Mouse (Mus musculus): Measurements from ENCODE around the gene Snx3. TPM values are rescaled to one million over a fixed set of nuclear protein-coding genes. Genes with fewer than 3 reads are reported as not detected.

The Snx3 gene
- total and polyA plus RNA-seq, 3 experiments, result 164 to 258 (median 179) TPM

DNA sequence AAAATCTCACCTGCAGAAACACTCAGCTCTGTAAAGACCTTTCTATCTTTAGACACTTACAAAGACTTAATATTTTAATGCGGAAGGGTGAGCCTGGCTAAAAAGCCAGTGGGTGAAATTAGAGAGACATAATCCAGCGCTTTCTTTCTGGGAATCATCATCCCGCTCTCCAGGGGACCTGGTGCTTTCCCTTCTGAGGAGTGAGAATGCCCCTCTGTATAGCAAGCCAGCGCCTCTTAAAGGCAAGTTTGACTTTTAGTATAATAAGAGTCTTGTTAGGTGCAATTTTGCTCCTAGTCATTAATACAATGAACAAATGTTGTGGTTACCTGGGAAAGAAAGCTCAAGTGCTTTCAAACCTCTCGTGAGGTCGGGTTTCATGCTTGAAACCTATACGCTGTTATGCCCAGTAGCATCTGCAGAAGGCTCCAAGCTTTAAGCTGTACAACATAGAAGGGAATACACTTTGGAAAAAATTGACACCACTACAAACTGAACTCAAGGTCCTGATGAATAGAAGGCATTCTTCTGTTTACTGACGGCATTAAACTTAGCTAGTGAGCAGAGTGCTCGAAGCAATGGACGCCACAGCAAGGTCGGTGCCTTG lies 21.8 kb downstream of the Snx3 start:
- Histone ChIP-seq H3K79me2 (replicated peaks; ENCODE audit: control insufficient read depth, insufficient read depth, low read length) (peaks cover 6% of the 10 kb centered on the region), H3K4me1 (ENCODE audit: control insufficient read depth, insufficient read depth, low read length) (peaks cover 7% of the 10 kb centered on the region), H3K27ac (no peak overlapping the region), H3K36me3 (ENCODE audit: control insufficient read depth, insufficient read depth, low read length) (peaks cover 21% of the 10 kb centered on the region), H3K4me3 (no peak overlapping the region), H3K9ac (ENCODE audit: low read depth, low read length) (no peak overlapping the region), H3K27me3 (ENCODE audit: control insufficient read depth, insufficient read depth, low read length) (no peaks in the 10 kb centered on the region)
- WGBS, result 86% methylated on average over 11 of the region's 11 CpGs
- DNase-seq, result no peak
- intact Hi-C loops (cut with DNase I), result no loop called here
- TF ChIP-seq EP300 (IDR thresholded peaks at IDR 0.05; ENCODE audit: insufficient read depth, low read depth, low read length) (no peak), POLR2A (IDR thresholded peaks at IDR 0.05; ENCODE audit: insufficient read depth, low read depth, low read length) (no peak), CTCF (IDR thresholded peaks at IDR 0.05) (no peak)

DNA sequence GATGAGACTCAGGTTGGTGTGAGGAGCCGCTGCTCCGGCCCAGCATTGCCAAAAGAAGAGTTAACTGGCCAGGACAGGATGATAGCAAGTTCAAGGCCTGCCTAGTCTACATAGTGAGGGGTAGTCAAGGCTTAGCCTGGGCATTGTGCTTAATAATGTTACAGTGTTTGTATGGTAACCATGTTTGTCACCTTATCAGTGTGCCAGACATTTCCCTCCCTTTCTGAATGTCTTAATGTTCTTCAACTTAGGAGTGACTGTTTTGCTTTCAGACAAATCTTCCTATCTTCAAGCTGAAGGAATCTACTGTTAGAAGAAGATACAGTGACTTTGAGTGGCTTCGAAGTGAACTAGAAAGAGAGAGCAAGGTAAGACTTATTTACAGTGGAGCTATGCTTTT lies 23.9 kb downstream of the Snx3 start:
- peaks cover 5% of the 10 kb centered on the region for H3K4me1 ChIP-seq (ENCODE audit: control insufficient read depth, insufficient read depth, low read length)
- no peak overlapping the region for H3K9ac ChIP-seq (ENCODE audit: low read depth, low read length)
- no peak overlapping the region for H3K4me3 ChIP-seq
- peaks cover 3% of the 10 kb centered on the region for H3K79me2 ChIP-seq (replicated peaks; ENCODE audit: control insufficient read depth, insufficient read depth, low read length)
- H3K36me3 ChIP-seq (ENCODE audit: control insufficient read depth, insufficient read depth, low read length), result peaks cover 16% of the 10 kb centered on the region
- TF ChIP-seq POLR2A (IDR thresholded peaks at IDR 0.05; ENCODE audit: insufficient read depth, low read depth, low read length), result no peak
- TF ChIP-seq CTCF (IDR thresholded peaks at IDR 0.05), result no peak
- TF ChIP-seq EP300 (IDR thresholded peaks at IDR 0.05; ENCODE audit: insufficient read depth, low read depth, low read length), result no peak
- intact Hi-C loops (cut with DNase I), result no loop called here
- H3K27me3 ChIP-seq (ENCODE audit: control insufficient read depth, insufficient read depth, low read length), result no peaks in the 10 kb centered on the region
- DNase-seq, result no peak
- H3K27ac ChIP-seq, result no peak overlapping the region
- WGBS, result 94% methylated on average over 3 of the region's 3 CpGs

DNA sequence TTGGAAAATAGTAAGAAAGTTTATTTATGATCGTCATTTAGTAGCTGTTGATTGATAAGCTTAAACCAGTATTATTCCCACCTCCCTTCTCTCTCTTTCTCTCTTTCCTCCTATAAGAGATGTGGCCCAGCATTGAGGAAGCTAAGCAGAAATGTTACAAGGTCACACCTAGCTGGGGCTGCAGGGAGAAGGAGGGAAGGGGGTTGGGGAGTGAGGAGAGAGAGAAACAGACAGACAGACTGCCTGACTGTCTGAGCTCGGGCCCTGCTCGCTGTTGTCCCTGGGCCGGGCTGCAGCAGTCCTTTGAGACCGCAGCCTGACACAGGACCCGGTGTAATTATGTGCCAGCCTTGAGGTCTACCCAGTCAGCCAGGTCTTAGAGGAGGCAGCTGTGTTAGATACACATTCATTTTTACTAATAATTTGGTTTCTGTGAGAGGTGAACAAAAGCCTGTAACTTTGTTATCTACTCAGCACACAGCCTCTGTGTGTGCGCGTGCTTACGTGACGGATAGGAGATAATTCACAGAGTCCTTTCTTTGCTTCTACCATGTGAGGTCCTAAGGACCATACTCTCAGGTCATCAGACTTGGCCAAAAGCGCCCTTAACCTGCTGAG lies 32.1 kb downstream of the Snx3 start:
- intact Hi-C loops (cut with DNase I), result no loop called here
- no peaks in the 10 kb centered on the region for H3K36me3 ChIP-seq (ENCODE audit: control insufficient read depth, insufficient read depth, low read length)
- no peak for DNase-seq
- no peaks in the 10 kb centered on the region for H3K4me1 ChIP-seq (ENCODE audit: control insufficient read depth, insufficient read depth, low read length)
- no peak overlapping the region for H3K9ac ChIP-seq (ENCODE audit: low read depth, low read length)
- TF ChIP-seq EP300 (IDR thresholded peaks at IDR 0.05; ENCODE audit: insufficient read depth, low read depth, low read length) (no peak), CTCF (IDR thresholded peaks at IDR 0.05) (no peak), POLR2A (IDR thresholded peaks at IDR 0.05; ENCODE audit: insufficient read depth, low read depth, low read length) (no peak)
- 88% methylated on average over 11 of the region's 11 CpGs for WGBS
- H3K27ac ChIP-seq, result no peak overlapping the region
- H3K4me3 ChIP-seq, result no peak overlapping the region
- H3K79me2 ChIP-seq (replicated peaks; ENCODE audit: control insufficient read depth, insufficient read depth, low read length), result no peaks in the 10 kb centered on the region
- no peaks in the 10 kb centered on the region for H3K27me3 ChIP-seq (ENCODE audit: control insufficient read depth, insufficient read depth, low read length)

DNA sequence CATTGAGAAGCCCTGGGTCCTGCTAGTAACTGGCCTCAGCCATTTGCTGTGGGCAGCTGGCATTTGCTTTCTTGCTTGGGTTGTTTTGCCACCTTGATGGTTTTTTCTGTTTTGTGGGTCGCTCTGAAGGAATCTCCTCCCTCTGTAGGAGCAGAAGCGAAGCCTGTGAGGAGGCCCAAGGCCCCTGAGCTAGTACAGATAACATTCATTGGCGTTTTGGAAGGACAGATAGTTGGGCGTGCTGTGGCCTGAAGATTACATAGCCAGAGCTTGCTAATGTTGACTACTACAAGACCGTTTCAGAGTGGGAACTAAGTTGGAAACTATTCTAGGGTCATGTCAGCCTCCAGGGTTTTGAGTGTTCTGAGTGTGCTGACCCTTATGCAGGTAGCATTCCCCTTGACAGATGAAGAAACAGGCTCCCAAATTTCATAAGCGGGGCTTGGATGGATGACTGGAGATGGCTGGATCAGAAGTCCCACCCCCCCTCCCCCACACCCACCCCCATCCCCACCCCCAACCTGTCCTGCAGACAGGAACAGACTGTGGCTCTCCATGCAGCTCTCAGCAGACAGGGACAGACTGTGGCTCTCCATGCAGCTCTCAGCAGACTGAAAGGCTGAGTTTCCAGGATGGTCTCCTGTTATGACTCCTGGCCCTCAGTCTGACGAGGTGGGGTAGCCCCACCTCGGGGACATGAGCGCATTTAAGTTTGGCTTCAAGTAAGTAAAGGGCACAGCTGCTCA lies 35.9 kb downstream of the Snx3 start:
- Histone ChIP-seq H3K4me3 (no peak overlapping the region), H3K4me1 (ENCODE audit: control insufficient read depth, insufficient read depth, low read length) (no peaks in the 10 kb centered on the region), H3K36me3 (ENCODE audit: control insufficient read depth, insufficient read depth, low read length) (no peaks in the 10 kb centered on the region), H3K79me2 (replicated peaks; ENCODE audit: control insufficient read depth, insufficient read depth, low read length) (no peaks in the 10 kb centered on the region), H3K9ac (ENCODE audit: low read depth, low read length) (no peak overlapping the region), H3K27ac (no peak overlapping the region), H3K27me3 (ENCODE audit: control insufficient read depth, insufficient read depth, low read length) (no peaks in the 10 kb centered on the region)
- intact Hi-C loops (cut with DNase I), result no loop called here
- TF ChIP-seq EP300 (IDR thresholded peaks at IDR 0.05; ENCODE audit: insufficient read depth, low read depth, low read length) (no peak), CTCF (IDR thresholded peaks at IDR 0.05) (no peak), POLR2A (IDR thresholded peaks at IDR 0.05; ENCODE audit: insufficient read depth, low read depth, low read length) (no peak)
- no peak for DNase-seq
- 66% methylated on average over 9 of the region's 9 CpGs for WGBS

DNA sequence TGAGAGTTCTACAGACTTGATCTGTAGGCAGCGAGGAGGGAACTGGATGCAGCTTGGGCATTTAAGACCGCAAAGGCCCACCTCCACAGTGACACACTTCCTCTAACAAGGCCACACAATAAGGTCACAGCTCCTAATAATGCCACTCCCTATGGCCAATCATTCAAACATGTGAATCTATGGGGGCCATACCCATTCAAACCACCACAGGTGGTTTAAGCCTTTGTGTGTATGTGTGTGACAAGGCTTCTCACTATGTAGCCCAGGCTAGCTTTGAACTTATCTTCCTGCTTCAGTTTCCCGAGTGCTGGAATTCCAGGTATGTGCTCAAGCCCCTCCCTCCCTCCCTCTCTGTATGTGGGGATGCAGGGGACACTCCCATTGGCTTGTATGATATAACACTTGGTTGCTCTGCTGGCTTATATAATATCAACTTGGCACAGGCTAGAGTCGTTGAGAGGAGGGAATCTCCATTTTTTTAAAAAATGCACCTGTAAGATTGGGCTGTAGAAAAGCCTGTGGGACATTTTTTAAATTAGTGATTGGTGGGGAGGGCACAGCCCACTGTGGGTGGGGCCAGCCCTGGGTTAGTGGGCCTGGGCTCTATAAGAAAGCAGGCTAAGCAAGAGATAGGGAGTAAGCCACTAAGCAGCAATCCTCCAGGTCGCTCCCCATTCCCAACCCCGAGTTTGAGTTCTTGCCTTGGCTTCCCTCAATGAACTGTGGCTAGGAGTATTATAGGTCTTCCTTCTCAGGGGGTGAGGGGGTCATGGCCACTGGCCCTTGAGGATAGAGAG lies 44.1 kb downstream of the Snx3 start:
- no peaks in the 10 kb centered on the region for H3K4me1 ChIP-seq (ENCODE audit: control insufficient read depth, insufficient read depth, low read length)
- no peak overlapping the region for H3K4me3 ChIP-seq
- no peaks in the 10 kb centered on the region for H3K36me3 ChIP-seq (ENCODE audit: control insufficient read depth, insufficient read depth, low read length)
- no peak overlapping the region for H3K9ac ChIP-seq (ENCODE audit: low read depth, low read length)
- no peak for DNase-seq
- H3K27me3 ChIP-seq (ENCODE audit: control insufficient read depth, insufficient read depth, low read length), result no peaks in the 10 kb centered on the region
- intact Hi-C loops (cut with DNase I), result no loop called here
- no peak overlapping the region for H3K27ac ChIP-seq
- H3K79me2 ChIP-seq (replicated peaks; ENCODE audit: control insufficient read depth, insufficient read depth, low read length), result no peaks in the 10 kb centered on the region
- WGBS, result 74% methylated on average over 6 of the region's 6 CpGs
- no peak for TF ChIP-seq EP300 (IDR thresholded peaks at IDR 0.05; ENCODE audit: insufficient read depth, low read depth, low read length)
- no peak for TF ChIP-seq POLR2A (IDR thresholded peaks at IDR 0.05; ENCODE audit: insufficient read depth, low read depth, low read length)
- TF ChIP-seq CTCF (IDR thresholded peaks at IDR 0.05), result no peak

Measured in heart, adult 2 months (tissue).